Mouse (Mus musculus) layer of hippocampus, adult 9-11 months (tissue): Measurements from ENCODE around the gene Ccnb1ip1.
"Not testable (repeated sequence)": the region's sequence is repeated elsewhere in the genome, so short reads cannot be mapped to it uniquely, and the experiment has no call there.

ENCODE experiments used
- DNase-seq: peaks from one replicate; pipeline ENCODE4 v3.0.0; 2022

Gene Ccnb1ip1

DNA sequence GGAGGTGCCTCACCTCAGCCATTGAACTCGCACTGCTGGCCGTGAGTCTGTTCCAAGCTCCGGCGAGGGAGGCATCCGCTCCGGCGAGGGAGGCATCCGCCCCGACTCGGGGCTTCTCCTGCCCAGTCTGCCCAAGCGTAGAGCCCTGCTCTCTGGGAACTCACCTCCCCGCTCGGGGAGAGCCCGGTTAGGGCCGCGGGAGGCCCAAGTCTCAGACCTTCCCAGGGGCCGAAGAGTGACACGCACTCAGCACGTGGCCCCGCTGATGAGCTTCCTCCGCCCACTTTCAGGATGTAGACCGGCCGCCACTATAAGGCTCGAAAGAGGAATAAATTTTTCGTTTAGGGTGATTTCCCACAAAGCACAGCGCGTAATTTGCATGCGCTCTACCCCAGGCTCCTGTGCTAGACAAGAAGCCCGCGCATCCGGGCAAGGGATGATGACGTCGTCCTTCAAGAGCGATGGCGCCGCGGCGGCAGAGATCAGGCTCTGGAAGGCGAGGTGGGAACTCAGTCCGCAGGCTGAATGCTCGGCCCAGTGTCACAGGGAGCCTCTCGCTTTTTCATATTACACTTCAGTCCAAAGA, at the start of gene Ccnb1ip1, which contains the start of gene Parp2:
Gene Ccnb1ip1, minus strand, starts transcription at position 246 of the 586 bp plus-strand sequence.
Gene Parp2, plus strand, starts transcription at position 355 of the 586 bp plus-strand sequence.
- DNase-seq, result peak; percentile 98

- no peak for DNase-seq
Observed at GRCm38 (mm10) chr14:50855788-50856187, 48.3 kb upstream of the Ccnb1ip1 start.

- DNase-seq, result no peak
Observed at GRCm38 (mm10) chr14:50837236-50837635, 29.7 kb upstream of the Ccnb1ip1 start.

DNA sequence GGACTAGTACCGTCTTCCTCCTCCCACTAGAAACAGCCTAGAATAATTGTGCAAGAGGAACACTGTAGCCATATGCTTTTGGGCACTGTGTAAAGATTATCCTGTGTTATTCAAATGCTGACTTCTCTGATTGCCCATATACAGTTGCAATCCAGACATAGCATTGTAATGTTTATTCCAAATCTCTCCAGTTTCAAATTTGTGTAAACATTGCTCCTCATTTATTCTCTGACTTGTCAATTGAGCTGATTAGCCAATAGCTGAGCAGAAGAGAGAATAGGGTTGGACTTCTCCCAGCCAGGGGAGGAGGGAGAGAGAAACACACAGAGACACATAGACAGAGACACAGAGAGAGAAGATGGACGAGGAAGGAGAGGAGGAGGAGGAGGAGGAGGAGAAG, 26.9 kb upstream of the Ccnb1ip1 start:
- peak; percentile 16 for DNase-seq

- peak; percentile 85 for DNase-seq
Observed at GRCm38 (mm10) chr14:50833964-50834363, 26.4 kb upstream of the Ccnb1ip1 start.

- DNase-seq, result no peak
Observed at GRCm38 (mm10) chr14:50829878-50830277, 22.3 kb upstream of the Ccnb1ip1 start.

GRCm38 (mm10) chr14:50826579-50826978, 19.0 kb upstream of the Ccnb1ip1 start:
- DNase-seq, result peak; percentile 61

GRCm38 (mm10) chr14:50824219-50824618, 16.7 kb upstream of the Ccnb1ip1 start:
- DNase-seq, result peak; percentile 28

DNA sequence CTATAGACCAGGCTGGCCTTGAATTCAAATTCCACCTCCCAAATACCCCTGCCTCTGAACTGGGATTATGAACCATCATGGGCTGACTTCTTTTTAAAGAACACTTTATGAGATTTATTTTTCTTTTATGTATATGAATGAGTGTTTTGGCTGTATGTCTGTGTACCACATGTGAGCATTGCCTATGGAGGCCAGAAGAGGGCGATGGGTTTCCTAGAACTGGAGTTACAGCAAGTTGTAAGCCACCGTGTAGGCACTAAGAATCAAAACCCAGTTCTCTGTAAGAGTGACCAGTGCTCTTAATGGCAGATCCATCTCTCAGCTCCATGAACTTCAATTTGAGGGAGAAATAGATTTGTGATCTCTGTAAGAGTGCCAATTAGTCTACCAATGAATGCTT, 15.7 kb upstream of the Ccnb1ip1 start:
- no peak for DNase-seq

DNA sequence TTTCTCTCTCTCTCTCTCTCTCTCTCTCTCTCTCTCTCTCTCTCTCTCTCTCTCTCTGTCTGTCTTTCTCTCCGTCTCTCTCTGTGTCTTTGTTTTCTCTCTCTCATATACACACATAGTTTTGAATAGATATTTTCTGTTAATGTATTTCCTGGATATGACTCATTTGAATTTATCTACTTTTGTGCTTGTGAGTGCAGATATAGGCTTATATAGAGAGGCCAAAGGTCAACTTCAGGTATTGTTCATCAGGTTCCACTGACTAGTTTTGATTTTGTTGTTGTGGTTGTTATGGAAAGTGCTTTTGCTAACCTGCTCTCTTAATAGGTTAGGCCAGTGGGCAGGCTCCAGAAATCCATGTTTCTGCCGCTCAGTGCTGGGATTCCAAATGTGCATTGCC, 5.5 kb upstream of the Ccnb1ip1 start:
- no peak for DNase-seq

DNA sequence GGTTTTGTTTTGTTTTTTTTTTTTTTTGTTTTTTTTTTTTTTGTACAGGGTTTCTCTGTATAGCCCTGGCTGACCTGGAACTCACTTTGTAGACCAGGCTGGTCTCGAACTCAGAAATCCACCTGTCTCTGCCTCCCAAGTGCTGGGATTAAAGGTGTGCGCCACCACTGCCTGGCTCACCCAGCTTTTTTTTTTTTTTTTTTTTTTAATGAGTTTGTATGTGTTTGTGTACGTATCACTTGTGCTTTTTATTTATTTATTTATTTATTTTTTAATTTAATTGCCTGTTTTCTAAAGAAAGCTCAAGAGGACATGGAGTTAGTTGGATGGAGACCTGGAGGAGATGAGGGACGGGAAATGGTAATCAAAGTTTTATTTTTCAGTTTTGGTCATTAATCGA, 1.1 kb downstream of the Ccnb1ip1 start:
- not testable (repeated sequence) for DNase-seq

DNA sequence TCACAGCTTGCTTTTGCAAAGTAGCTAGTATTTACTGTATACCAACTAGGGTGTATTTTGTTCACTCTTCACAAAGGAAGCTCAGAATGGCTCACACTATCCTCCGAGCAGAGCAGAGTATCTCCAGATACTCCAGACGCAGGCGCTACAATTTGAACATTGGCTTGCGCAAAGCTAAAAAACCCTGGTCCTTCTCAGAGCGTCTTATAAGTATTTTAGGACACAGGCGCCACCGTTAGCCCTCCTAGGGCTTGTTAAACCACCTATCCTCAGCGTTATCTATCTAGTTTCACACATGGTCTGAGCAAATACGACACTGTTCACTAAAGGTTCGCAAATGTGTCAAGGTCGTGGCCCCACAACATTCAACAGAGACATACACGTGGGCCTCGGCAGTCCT, 2.8 kb downstream of the Ccnb1ip1 start:
- DNase-seq, result no peak

- DNase-seq, result no peak
Observed at GRCm38 (mm10) chr14:50802843-50803562, 4.5 kb downstream of the Ccnb1ip1 start.

GRCm38 (mm10) chr14:50802441-50802840, 5.1 kb downstream of the Ccnb1ip1 start:
- DNase-seq, result no peak

- no peak for DNase-seq
Observed at GRCm38 (mm10) chr14:50799502-50800259, 7.9 kb downstream of the Ccnb1ip1 start.

- DNase-seq, result no peak
Observed at GRCm38 (mm10) chr14:50798512-50798911, 9.0 kb downstream of the Ccnb1ip1 start.

- DNase-seq, result no peak
Observed at GRCm38 (mm10) chr14:50796464-50796863, 11.1 kb downstream of the Ccnb1ip1 start.

DNA sequence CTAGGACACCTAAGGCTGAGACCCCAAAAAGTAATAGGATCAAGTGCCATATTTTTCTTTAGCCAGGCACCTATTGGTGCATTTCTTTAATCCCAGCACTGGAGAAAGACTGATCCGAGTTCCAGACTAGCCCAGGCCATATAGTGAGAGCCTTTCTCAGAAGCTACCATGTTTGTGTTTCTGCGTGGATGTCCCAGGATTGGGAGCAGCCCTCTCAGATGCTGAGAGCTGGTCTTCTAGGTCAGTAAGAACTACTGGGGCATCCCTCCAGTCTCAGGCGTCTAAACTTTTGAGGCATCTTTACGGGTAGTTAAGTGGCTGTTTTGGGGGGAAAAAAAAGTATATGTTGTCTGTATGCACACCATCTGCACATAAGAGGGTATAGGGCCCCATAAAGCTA, 11.6 kb downstream of the Ccnb1ip1 start:
- no peak for DNase-seq

DNA sequence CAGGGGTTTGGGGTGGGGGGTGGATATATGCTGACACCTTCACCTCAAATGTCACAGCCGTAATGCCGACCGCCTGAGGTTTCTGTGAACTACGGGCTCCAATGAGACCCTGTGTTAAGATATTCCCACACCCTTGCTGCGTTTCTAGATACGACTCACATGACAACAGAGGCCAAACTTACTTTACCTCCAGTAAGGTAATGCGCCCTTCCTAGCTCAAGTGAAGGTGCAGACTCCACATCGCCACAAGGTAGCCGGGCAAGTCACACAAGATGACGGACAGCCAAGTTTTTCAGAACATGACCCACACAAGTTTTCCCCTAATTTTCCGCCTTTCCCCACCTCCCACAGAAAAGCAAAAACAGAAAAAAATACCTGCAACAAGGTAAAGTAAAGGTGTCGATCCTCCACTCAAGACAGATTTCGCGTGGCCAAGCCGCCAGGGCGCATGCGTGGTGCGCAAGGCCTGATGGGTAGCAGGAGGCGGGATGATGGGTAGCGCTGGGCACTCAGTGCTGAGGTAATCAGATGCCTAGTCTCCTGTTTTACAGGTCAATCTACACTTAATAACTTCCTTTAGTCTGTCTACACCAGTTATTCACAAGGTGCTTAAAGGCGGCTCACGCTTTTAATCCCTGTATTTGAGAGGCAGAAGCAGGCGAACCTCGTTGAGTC, 12.1 kb downstream of the Ccnb1ip1 start:
- DNase-seq, result no peak

- no peak for DNase-seq
Observed at GRCm38 (mm10) chr14:50788157-50788556, 19.4 kb downstream of the Ccnb1ip1 start.

GRCm38 (mm10) chr14:50785251-50785637, 22.3 kb downstream of the Ccnb1ip1 start, which contains the start of gene Ttc5:
TSS of gene Ttc5 (minus strand) at chr14:50785519.
- DNase-seq, result peak; percentile 80

DNA sequence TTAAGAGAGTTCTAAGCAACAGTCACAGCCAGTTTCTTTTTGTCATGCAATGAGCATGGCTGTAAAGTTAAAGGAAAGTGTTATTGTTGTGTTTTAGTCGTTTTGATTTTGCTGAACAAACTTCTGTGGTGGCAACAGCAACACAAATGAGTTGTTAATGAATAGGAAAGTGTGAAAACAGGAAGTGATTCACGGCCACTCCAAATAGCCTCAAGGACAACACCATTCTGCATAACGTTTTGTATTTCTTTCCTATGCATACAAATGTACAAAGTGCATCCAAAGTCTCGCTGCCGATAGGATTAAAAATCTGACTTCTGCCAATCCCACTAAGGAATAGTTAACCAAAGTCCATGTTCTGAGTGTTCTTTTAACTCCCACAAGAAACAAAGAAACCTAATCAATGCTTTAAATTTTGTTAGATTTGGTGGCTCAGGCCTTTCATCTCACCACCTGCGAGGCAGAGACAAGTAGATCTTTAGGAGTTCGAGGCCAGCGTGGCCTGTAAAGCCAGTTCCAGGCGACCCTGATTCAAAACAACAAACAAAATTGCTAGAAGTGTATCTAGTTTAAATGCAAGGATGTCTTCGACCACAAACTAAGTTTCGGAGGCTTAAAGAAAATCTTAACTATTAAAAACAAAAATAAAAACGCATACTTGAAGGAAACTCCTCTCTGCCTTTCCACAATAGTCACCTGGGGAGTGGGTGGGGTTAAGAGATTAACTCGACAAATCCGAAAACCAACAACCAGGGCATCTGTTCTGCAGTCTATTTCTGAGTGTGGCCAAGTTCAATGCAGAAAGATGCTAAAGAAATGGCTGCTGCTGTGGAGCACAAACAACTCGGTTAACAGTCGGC, 22.9 kb downstream of the Ccnb1ip1 start:
- no peak for DNase-seq
